Mouse (Mus musculus) thymus, postnatal 4 days (tissue): ENCODE measurements around the gene Itpa.
"Not testable (repeated sequence)": the region's sequence is repeated elsewhere in the genome, so short reads cannot be mapped to it uniquely, and the experiment has no call there.

ENCODE experiments used
- DNase-seq: peaks from one replicate; pipeline ENCODE4 v3.0.0; 2021

Gene Itpa

DNA sequence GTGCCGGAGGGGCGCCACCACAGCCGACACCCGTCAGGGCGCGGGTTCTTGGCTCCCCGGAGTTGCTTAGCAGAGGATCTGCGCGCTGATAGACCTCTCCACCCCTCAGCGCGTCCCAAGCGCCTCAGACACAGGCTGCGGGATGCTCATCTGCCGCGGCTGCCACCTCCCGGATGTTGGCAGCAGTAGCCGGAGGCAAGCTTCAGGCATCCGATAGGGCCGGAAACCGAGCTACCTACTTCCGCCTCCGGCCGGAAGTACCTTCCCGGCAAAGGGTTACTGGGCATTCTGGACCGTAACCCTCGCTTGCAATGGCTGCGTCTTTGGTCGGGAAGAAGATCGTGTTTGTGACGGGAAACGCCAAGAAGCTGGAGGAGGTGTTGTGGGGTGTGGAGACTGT is at the start of gene Itpa:
TSS of gene Itpa (plus strand) at position 52 of the 400 bp plus-strand sequence.
- peak; percentile 88 for DNase-seq

DNA sequence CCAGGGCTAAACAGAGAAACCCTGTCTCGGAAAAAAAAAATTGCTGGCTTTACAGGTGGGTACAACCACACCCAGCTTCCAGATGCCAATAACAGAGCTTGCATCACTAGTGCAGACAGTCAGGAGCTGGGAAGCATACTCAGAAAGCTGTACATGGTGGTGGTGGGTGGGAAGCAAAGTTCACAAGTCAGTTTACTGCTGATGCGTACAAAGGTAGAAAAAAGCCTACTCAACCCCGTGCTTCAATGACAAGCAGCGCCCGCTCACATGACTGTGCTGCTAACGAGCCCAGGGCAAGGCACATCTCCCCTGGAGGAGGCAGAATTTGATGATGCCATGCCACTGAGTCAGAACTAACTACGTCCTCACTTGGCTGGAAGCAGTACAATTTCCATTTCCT is 48.4 kb upstream of the Itpa start:
- DNase-seq: no peak

GRCm38 (mm10) chr2:130628424-130628823 is 39.0 kb upstream of the Itpa start:
- peak; percentile 47 for DNase-seq

GRCm38 (mm10) chr2:130629080-130629838 is 38.2 kb upstream of the Itpa start:
- no peak for DNase-seq

GRCm38 (mm10) chr2:130629839-130630203 is 37.6 kb upstream of the Itpa start, which contains the start of the genes Fastkd5 and Ubox5:
Gene Fastkd5 (minus strand): TSS chr2:130630027.
Gene Ubox5 (minus strand): TSS chr2:130630038.
- DNase-seq: peak; percentile 93

DNA sequence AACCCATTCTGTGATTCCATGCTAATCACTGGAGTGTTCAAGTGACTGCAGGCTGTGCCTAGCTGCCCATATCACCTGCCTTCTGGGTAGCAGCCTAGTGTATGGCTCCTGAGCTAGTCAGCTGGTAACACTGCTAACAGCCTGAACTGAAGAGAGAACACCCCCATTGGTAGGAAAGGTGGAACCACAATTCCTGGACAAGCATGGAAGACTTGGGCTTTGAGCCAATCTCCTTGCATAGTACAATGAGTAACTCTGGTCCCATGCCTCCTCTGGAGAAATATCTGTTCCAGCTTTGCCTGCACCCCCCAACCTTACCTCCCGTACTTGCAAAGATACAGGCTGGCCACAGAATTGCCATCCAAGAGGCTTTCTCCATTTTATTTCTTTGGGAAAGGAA is 35.0 kb upstream of the Itpa start:
- no peak for DNase-seq

GRCm38 (mm10) chr2:130632887-130633675 is 34.3 kb upstream of the Itpa start:
- DNase-seq: no peak

- peak; percentile 29 for DNase-seq
Observed at GRCm38 (mm10) chr2:130634006-130634738, 33.2 kb upstream of the Itpa start.

DNA sequence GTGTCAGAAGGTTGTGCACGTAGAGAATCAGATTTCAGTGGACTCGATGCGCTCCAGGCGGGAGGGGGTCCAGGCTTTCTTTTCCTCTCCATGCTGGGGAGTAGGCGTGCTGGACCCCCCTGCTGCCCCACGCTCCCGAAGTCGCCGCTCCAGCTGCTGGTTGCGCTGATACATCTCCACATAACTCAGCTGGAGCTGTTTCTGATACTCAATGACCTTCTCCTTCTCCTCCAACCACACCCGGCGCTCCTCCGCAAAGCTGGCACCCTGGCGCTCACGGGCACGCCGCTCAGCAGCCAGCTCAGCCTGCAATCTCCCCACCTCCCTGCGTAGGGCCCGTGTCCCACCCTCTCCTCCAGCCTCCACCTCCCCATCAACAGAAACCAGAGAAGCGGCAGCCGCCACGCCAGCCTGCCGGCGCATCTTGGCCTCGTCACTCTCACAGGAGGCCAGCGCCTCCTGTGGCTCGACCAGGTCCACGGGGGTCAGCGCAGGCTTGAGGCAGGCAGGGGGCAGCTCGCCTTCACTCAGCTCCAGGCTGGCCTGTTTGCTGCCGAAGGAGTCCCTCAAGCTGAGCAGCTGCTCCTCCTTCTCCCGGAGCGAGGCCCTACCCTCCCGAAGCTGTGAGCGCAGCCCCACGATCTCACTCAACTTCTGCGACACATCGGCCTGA is 32.5 kb upstream of the Itpa start:
- DNase-seq: peak; percentile 61

DNA sequence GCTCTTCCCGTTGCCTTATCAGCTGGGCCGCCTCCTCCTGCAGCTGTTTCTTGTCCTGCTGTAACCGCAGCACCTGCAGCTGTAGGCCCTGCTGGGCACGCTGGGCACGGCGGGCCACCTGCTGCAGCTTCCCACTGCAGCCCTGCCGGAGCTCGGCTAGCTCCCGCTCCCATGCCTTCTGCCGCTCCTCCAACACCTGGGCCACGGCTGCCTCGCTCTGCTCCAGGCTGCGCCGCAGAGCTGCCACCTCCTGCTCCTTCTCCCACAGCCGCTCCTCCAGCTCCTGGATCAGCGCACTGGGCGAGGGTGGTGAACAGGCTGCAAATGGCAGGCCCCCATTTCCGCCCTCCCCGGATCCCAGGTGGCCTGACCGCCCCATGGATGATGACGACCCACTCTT is 31.6 kb upstream of the Itpa start:
- peak; percentile 82 for DNase-seq

DNA sequence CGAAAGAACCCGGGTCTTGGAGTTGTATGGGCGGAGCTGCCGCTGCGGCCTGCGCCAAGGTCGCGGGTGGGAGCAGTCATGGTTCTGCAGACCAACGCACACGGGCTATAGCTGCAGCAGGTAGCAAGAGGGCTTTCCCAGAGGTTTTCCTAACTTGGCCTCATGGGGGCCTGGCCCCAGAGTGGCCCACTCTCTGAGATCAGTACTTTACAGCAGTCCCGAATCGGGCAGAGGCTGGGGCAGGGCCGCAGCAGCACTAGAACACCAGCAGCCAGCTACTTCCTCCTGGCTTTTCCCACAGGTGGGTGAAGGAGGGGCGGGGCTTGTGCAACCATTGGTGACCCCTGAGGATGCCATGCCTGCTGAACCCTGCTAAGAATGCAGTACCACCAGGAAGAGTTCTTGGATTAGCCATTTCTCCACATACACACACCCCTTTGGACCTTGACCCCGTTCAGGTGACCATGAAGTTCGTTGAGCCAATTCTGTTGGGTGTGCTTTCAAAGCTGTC is 29.3 kb upstream of the Itpa start:
- DNase-seq: peak; percentile 32

DNA sequence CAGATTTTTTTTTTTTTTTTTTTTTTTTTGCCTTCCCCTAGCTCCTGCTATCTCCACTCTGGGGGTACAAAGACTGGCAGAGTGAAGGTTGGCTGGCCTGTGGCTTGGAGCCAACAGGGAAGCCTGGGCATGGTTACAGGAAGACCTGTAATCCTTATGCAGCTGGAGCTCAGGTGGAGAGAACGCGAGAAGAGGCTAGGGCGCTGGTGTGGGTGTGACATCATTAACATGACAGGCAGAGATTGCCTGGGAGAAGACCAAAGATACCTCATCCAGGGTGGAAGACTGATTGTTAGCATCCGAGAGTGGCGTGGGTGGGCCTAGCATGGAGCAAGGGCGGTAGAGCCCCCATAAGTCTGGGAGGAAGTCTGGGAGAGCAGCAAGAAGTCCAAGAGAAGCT is 28.1 kb upstream of the Itpa start:
- DNase-seq: no peak

DNA sequence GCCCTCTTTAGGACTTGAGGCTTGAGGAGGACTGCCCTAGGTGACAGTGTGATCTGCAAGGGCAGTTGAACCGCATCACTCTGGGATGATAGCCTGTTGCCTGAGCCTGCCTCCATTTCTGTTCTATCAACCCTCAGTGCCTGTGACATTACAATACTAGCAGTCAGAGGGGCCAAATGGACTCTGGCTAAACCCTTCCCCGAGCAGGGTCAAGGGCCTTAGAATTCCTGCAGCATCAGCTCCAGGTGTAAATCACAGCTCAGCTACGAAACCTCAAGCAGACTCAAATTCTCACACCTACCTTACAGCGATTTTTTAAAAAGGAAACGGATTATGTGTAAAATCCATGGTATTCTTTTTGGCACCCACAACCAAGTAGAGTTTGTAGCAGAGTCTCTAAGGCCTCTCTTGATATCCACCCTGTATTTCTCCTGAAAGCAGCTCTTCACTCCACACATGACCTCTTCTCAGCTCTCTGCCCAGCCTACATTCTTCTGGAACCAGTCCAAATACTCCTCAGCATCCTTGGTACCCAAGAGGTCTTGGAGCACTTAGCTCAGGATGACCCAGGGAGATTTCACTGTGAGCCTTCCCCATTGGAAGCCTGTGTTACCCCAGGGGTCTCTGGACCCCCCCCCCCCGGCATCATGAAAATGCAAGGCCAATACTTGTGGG is 25.9 kb upstream of the Itpa start:
- no peak for DNase-seq

DNA sequence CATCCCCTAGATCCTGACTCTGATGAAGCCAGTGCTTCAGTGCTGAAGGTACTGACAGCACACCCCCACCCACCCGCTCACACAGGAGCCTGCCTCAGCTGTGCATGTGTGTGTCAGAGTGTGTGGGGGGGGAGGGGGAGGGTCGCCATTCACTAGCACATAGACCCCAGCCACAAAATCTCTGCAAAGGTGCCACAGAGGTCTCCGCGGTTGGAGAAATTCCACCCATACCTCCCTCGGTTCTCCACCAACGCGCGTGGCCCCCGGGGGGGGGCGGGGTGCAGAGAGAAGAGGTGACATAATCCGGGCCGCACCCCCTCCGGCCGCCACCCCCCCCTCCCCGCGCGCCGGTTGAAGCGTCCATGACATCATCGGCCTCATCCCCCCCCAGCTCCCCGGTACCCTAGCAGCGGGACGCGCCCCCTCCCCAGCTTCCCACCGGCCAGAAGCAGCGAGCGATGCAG is 25.2 kb upstream of the Itpa start:
- no peak for DNase-seq

DNA sequence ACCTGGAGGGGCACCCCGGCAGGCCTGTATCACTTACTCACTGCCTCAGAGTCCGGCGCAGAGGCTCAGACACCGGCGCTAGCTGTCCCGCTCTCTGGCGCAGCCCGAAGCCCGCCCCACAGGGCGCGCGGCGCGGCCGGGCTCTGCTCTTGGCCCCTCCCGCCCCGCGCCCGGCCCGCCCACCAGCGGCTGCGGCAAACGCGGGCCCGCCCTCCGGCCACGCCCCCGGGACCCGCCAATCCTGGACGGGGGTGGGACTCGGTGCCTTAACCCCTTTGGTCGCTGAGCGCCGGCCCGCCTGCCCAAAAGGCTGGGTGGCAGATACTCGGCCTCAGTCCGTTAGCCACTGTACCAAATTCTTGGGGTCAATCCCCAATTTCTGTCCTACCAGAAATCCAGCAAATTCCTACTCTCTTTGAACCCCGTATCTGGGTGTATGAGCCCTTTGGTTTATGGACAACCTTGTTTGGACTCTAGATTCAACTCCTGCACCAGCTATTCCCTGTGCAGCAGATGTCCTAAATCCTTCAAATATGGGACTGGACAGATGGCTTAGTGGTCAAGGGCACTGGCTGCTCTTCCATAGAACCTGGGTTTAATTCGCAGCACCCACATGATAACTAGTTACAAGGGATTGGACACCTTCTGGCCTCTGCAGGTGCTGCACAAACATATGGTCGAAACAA is 24.6 kb upstream of the Itpa start, which contains the start of gene Lzts3:
TSS of gene Lzts3 (minus strand) at position 120 of the 686 bp plus-strand sequence.
- DNase-seq: peak; percentile 96

DNA sequence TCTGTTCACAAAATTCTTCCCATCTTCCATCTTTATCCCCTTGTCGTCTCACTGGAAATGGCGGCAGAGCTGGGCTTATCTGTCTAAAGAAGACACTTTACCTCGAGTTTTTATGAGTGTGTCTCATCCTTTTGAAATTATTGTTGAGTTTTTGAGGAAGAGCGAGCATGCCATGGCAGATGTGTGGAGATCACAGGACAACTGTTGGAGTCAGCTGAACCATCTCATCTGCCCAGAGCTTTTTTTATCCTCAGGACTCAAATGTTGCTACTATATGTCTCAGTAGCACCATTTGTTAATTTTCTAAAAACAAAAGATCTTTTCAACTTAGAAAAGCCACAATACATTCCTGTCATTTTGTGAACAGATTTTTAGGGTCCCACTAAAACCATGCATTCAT is 22.2 kb upstream of the Itpa start:
- DNase-seq: no peak

DNA sequence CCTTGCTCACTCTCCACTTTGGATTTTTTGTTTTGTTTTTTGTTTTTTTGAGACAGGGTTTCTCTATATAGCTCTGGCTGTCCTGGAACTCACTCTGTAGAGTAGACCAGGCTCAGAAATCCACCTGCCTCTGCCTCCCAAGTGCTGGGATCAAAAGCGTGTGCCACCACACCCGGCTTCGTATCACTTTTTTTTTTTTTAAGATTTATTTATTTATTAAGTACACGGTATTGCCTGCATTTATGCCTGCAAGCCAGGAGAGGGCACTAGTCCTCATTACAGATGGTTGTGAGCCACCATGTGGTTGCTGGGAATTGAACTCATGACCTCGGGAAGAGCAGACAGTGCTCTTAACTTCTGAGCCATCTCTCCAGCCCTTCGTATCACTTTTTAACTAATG is 18.4 kb upstream of the Itpa start:
- DNase-seq: not testable (repeated sequence)

DNA sequence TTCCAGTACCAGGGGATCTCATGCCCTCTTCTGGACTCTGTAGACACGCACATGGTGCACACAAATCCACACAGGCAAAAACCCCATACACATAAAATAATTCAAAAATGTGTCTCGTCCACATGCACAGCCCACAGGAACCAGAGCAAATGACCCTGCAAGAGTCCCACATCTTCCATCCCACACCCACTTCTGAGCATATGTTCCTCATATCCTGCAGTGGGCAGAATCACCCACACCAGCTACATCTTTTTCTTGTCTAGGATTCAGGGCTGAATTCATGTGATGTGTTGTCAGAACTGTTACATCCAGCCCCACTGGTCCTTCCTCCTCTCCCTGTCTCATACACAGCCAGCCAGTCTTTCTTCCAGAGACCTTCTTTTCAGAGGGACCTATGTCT is 14.1 kb upstream of the Itpa start:
- no peak for DNase-seq

- DNase-seq: no peak
Observed at GRCm38 (mm10) chr2:130653760-130654159, 13.7 kb upstream of the Itpa start.

DNA sequence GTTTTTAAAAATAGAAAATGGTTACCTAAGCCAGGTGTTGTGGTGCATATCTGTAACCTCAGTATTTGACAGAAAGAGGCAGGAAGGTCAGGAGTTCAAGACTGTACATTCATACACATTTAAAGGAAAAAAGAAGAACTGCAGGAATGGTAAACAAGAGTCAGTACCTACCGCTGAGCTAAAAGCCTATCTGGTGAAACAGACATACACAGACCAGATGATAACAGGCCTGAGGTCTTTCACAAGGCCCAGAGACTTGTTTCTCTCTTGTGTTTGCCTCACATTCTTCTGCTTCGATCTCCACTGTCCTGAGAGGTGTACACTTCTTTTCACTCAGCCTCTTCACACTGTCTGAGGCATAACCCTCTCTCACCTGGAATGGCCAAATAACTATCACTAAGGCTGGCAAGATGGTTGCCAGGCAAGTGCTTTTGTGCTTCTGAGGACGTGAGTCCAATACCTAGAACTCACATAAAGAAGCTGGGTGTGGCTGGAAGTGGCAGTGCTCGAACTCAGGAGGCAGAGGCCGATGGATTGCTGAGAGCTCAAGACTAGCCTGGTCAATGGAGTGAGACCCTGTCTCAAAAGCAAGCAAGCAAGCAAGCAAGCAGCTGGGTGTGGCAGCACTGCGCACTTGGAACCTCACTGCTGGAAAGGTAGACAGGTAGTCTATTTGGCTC is 11.6 kb upstream of the Itpa start:
- DNase-seq: no peak

- no peak for DNase-seq
Observed at GRCm38 (mm10) chr2:130656536-130656935, 10.9 kb upstream of the Itpa start.
